Mouse (Mus musculus): Measurements from ENCODE around the gene Cd300ld4. TPM values are rescaled to one million over a fixed set of nuclear protein-coding genes. Genes with fewer than 3 reads are reported as not detected.

The Cd300ld4 gene
- polyA plus RNA-seq, 1 experiment from 2014 or later = not detected

DNA sequence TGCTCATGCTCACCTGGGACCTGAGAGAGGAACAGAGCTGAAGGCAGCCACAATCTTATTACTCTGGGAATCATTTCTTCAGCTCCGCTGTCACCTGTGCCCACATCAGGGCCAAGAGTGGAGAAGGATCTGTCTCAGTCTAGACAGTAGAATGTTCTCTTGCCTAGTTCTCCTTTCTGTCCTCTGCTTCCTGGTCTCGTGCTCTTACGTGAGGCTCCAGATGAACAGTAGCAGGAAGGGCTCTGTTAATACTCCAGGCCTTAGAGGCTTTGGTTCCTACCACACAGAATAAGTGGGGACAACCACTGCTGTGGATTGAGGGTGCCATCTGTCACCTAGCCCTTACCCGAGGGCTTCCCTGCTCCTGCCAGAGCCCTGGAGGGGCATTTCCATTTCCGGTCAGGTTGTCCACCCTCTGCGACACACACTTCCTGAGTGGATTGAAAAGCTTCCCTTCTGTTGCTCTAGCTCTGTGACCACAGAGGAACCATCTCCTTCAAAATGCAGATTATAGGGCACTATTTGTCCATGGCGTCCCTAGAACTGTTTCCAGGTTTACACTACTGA lies 25.3 kb downstream of the Cd300ld4 start, which contains the start of gene Cd300c2:
Gene Cd300c2 (minus strand): TSS at position 407 of the 567 bp plus-strand sequence.
- no peaks in the 10 kb centered on the region for H3K27me3 ChIP-seq (ENCODE audit: control insufficient read depth, insufficient read depth, low read length)
- no peak within 1 kb of the TSS for H3K4me2 ChIP-seq
- no peak within 1 kb of the TSS for H3K9ac ChIP-seq (ENCODE audit: low read length)
- no peaks in the 10 kb centered on the region for H3K4me1 ChIP-seq (ENCODE audit: control insufficient read depth, insufficient read depth, low read length)
- DNase-seq (ENCODE audit: low spot score, missing footprints) (no peak), ATAC-seq (ENCODE audit: low FRiP score) (no peak)
- no peak within 1 kb of the TSS for H3K4me3 ChIP-seq (ENCODE audit: low read depth, low read length)
- WGBS = 91% methylated on average over 7 of the region's 7 CpGs
- no peaks in the 10 kb centered on the region for H3K36me3 ChIP-seq (ENCODE audit: control insufficient read depth, insufficient read depth, low read length)
- no peaks in the 10 kb centered on the region for H3K9me3 ChIP-seq (ENCODE audit: control insufficient read depth, low read length)
- H3K27ac ChIP-seq (ENCODE audit: low read depth, low read length) = no peak within 1 kb of the TSS

DNA sequence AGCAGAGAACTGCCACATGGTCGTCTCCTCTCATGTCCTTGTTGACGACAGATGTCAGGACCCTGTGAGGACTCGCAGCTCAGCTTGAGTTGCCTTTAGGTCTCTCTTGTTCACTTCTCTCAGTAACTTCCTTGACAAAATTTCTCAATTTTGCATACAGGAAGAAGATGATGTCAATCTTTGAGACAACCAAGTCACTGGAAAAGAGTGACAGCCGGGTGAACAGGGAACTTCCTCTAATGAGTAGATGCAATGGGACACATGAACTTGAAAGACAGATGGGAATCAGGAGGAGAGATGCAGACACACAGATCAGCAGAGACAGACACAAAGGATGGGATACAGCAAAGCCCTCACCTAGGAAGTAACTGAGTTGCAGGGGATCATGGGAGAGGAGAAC lies 37.0 kb downstream of the Cd300ld4 start, which contains the start of gene Cd300ld:
Gene Cd300ld (minus strand): TSS at position 130 of the 400 bp plus-strand sequence.
- Histone ChIP-seq H3K4me1 (ENCODE audit: control insufficient read depth, insufficient read depth, low read length) (no peaks in the 10 kb centered on the region), H3K4me2 (no peak within 1 kb of the TSS), H3K27me3 (ENCODE audit: control insufficient read depth, insufficient read depth, low read length) (no peaks in the 10 kb centered on the region), H3K4me3 (ENCODE audit: low read depth, low read length) (no peak within 1 kb of the TSS), H3K27ac (ENCODE audit: low read depth, low read length) (no peak within 1 kb of the TSS), H3K9ac (ENCODE audit: low read length) (no peak within 1 kb of the TSS), H3K9me3 (ENCODE audit: control insufficient read depth, low read length) (no peaks in the 10 kb centered on the region), H3K36me3 (ENCODE audit: control insufficient read depth, insufficient read depth, low read length) (no peaks in the 10 kb centered on the region)
- DNase-seq (ENCODE audit: low spot score, missing footprints) (no peak), ATAC-seq (ENCODE audit: low FRiP score) (no peak)
- 82% methylated on average over 4 of the region's 4 CpGs for WGBS

DNA sequence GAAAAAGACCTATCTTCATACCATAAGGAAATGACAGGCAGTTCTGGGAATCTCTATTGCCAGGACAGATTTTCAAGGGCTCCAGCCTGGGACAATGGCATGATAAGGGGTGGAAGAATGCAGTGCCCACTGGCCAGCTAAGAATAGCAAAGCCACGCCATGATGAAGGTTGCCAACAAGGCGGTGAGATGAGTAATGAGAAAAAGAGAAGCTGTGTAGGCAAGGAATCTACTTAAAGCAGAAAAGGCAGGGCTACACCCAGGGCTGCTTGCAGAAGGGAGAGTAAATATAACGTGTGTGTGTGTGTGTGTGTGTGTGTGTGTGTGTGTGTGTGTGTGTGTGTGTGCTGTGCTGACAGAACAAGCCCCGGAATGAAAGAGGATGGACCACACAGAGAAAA lies 44.9 kb downstream of the Cd300ld4 start:
- no peak overlapping the region for H3K27ac ChIP-seq (ENCODE audit: low read depth, low read length)
- no peak for ATAC-seq (ENCODE audit: low FRiP score)
- no peak overlapping the region for H3K4me2 ChIP-seq
- no peaks in the 10 kb centered on the region for H3K27me3 ChIP-seq (ENCODE audit: control insufficient read depth, insufficient read depth, low read length)
- no peak overlapping the region for H3K9ac ChIP-seq (ENCODE audit: low read length)
- H3K9me3 ChIP-seq (ENCODE audit: control insufficient read depth, low read length) = peaks cover 9% of the 10 kb centered on the region; the same call in 1 of the 2 replicates
- no peaks in the 10 kb centered on the region for H3K36me3 ChIP-seq (ENCODE audit: control insufficient read depth, insufficient read depth, low read length)
- DNase-seq (ENCODE audit: low spot score, missing footprints) = no peak
- H3K4me3 ChIP-seq (ENCODE audit: low read depth, low read length) = no peak overlapping the region
- 78% methylated on average over 4 of the region's 4 CpGs for WGBS
- H3K4me1 ChIP-seq (ENCODE audit: control insufficient read depth, insufficient read depth, low read length) = no peaks in the 10 kb centered on the region

DNA sequence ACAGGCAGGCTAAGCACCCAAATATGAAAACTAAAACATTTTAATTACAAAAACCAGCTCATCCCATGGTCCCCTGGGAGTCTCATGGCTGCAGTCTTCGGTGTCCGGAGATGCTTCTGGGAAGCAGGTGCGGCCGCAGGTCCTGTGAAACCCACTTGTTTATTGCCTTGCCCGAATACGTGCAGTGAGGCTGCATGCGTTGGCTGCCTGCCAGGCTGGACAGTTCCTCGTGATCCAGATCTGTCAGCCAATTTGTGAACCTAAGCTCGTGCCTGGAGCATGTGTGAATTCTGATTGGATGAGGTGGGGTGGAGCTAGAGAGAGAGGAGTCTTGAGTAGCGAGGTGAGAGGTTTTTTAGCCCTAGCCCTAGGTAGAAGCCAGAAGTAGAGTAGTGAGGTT lies 54.1 kb downstream of the Cd300ld4 start:
- Histone ChIP-seq H3K27ac (ENCODE audit: low read depth, low read length) (no peak overlapping the region), H3K4me3 (ENCODE audit: low read depth, low read length) (no peak overlapping the region), H3K9ac (ENCODE audit: low read length) (no peak overlapping the region), H3K4me1 (ENCODE audit: control insufficient read depth, insufficient read depth, low read length) (no peaks in the 10 kb centered on the region), H3K27me3 (ENCODE audit: control insufficient read depth, insufficient read depth, low read length) (no peaks in the 10 kb centered on the region), H3K9me3 (ENCODE audit: control insufficient read depth, low read length) (no peaks in the 10 kb centered on the region; the same call in 1 of the 2 replicates), H3K36me3 (ENCODE audit: control insufficient read depth, insufficient read depth, low read length) (no peaks in the 10 kb centered on the region), H3K4me2 (no peak overlapping the region)
- WGBS = 91% methylated on average over 10 of the region's 10 CpGs
- DNase-seq (ENCODE audit: low spot score, missing footprints) = no peak
- ATAC-seq (ENCODE audit: low FRiP score) = no peak

Other genes starting within 250 kb of the Cd300ld4 start
- 65.3 and 70.2 TPM in 2 replicates for gene Btbd17, start 231.1 kb downstream of the Cd300ld4 start, polyA plus RNA-seq (2014; fragmentation: Nextera tagmentation; extraction: Ambion mirVana)
- 0.12 TPM in 1 of 2 replicates, not detected in the other for gene Gpr142, start 228.1 kb downstream of the Cd300ld4 start, polyA plus RNA-seq (2014; fragmentation: Nextera tagmentation; extraction: Ambion mirVana)
- 8.9 and 10.7 TPM in 2 replicates for gene Gprc5c, start 175.9 kb downstream of the Cd300ld4 start, polyA plus RNA-seq (2014; fragmentation: Nextera tagmentation; extraction: Ambion mirVana)
- gene Cd300a, start 137.0 kb downstream of the Cd300ld4 start, polyA plus RNA-seq (2014; fragmentation: Nextera tagmentation; extraction: Ambion mirVana) = 0.79 and 1.1 TPM in 2 replicates
- gene Cd300lb, start 92.6 kb downstream of the Cd300ld4 start, polyA plus RNA-seq (2014; fragmentation: Nextera tagmentation; extraction: Ambion mirVana) = 0.30 TPM in 1 of 2 replicates, not detected in the other
- gene Cd300c, start 57.9 kb downstream of the Cd300ld4 start, polyA plus RNA-seq (2014; fragmentation: Nextera tagmentation; extraction: Ambion mirVana) = not detected in 2 replicates
- 0.08 and 0.16 TPM in 2 replicates for gene Cd300ld, start 37.1 kb downstream of the Cd300ld4 start, polyA plus RNA-seq (2014; fragmentation: Nextera tagmentation; extraction: Ambion mirVana)
- 0.64 and 1.4 TPM in 2 replicates for gene Cd300c2, start 25.1 kb downstream of the Cd300ld4 start, polyA plus RNA-seq (2014; fragmentation: Nextera tagmentation; extraction: Ambion mirVana)
- gene Cd300ld2, start 10.8 kb downstream of the Cd300ld4 start, polyA plus RNA-seq (2014; fragmentation: Nextera tagmentation; extraction: Ambion mirVana) = not detected in 2 replicates
- gene Cd300ld5, start 10.8 kb upstream of the Cd300ld4 start, polyA plus RNA-seq (2014; fragmentation: Nextera tagmentation; extraction: Ambion mirVana) = not detected in 2 replicates
- not detected in 2 replicates for gene Cd300ld3, start 21.4 kb upstream of the Cd300ld4 start, polyA plus RNA-seq (2014; fragmentation: Nextera tagmentation; extraction: Ambion mirVana)
- not detected in 2 replicates for gene Cd300e, start 35.2 kb upstream of the Cd300ld4 start, polyA plus RNA-seq (2014; fragmentation: Nextera tagmentation; extraction: Ambion mirVana)
- gene Rab37, start 64.4 kb upstream of the Cd300ld4 start, polyA plus RNA-seq (2014; fragmentation: Nextera tagmentation; extraction: Ambion mirVana) = 0.61 and 0.69 TPM in 2 replicates
- gene Cd300lf, start 107.0 kb upstream of the Cd300ld4 start, polyA plus RNA-seq (2014; fragmentation: Nextera tagmentation; extraction: Ambion mirVana) = not detected in 2 replicates
- gene Slc9a3r1, start 136.3 kb upstream of the Cd300ld4 start, polyA plus RNA-seq (2014; fragmentation: Nextera tagmentation; extraction: Ambion mirVana) = 26.8 and 32.0 TPM in 2 replicates
- 6.2 and 9.2 TPM in 2 replicates for gene Tmem104, start 160.5 kb upstream of the Cd300ld4 start, polyA plus RNA-seq (2014; fragmentation: Nextera tagmentation; extraction: Ambion mirVana)
- 17.7 and 19.2 TPM in 2 replicates for gene Nat9, start 160.8 kb upstream of the Cd300ld4 start, polyA plus RNA-seq (2014; fragmentation: Nextera tagmentation; extraction: Ambion mirVana)
- gene Grin2c, start 240.2 kb upstream of the Cd300ld4 start, polyA plus RNA-seq (2014; fragmentation: Nextera tagmentation; extraction: Ambion mirVana) = 0.04 and 0.18 TPM in 2 replicates

Data from midbrain, embryonic 11.5 days (tissue).